Mouse (Mus musculus) embryonic facial prominence, embryonic 15.5 days (tissue): ENCODE data around the gene Rwdd3. TPM values are rescaled to one million over a fixed set of nuclear protein-coding genes. Genes with fewer than 3 reads are reported as not detected.

Experiments used
- ATAC-seq: fragments of 200-750 bp; cut with Nextera tagmentation; 2 replicates; pipeline ENCODE4 v1.8.0; 2017; ENCODE audit warnings: low read depth, moderate TSS enrichment; ENCODE audit not compliant: insufficient number of reproducible peaks, low FRiP score, low TSS enrichment
- H3K27ac ChIP-seq: fragments of 300-500 bp; sonication (generic); replicated peaks from 2 replicates; pipeline ENCODE4 v1.5.1; 2015; ENCODE audit warnings: mild to moderate bottlenecking, inconsistent platforms
- H3K27me3 ChIP-seq: fragments of 300-500 bp; sonication (generic); 2 replicates; pipeline ENCODE4 v1.6.1; 2015; ENCODE audit warnings: inconsistent platforms
- H3K36me3 ChIP-seq: fragments of 300-500 bp; sonication (generic); 2 replicates; pipeline ENCODE4 v1.6.1; 2015; ENCODE audit warnings: mild to moderate bottlenecking, inconsistent platforms
- H3K4me1 ChIP-seq: fragments of 300-500 bp; sonication (generic); 2 replicates; pipeline ENCODE4 v1.6.1; 2015; ENCODE audit warnings: inconsistent platforms
- H3K4me2 ChIP-seq: fragments of 300-500 bp; sonication (generic); replicated peaks from 2 replicates; pipeline ENCODE4 v1.6.1; 2015; ENCODE audit warnings: mild to moderate bottlenecking, inconsistent platforms
- H3K4me3 ChIP-seq: fragments of 300-500 bp; sonication (generic); replicated peaks from 2 replicates; pipeline ENCODE4 v1.5.1; 2015; ENCODE audit warnings: mild to moderate bottlenecking, inconsistent platforms
- H3K9ac ChIP-seq: fragments of 300-500 bp; sonication (generic); 2 replicates; pipeline ENCODE4 v1.6.1; 2015; ENCODE audit warnings: inconsistent platforms
- H3K9me3 ChIP-seq: fragments of 300-500 bp; sonication (generic); replicated peaks from 2 replicates; pipeline ENCODE4 v1.6.1; 2016; ENCODE audit warnings: inconsistent platforms
- WGBS: fragments of 180-500 bp; shearing (Covaris S2); methylation state at CpG from one replicate; pipeline ENCODE4 v1.1.7; 2015; 5-methylcytosine and 5-hydroxymethylcytosine counted together
- polyA plus RNA-seq: library from polyadenylated mRNA; unstranded; fragments of >200 nt; fragmentation: Nextera tagmentation; extraction: Ambion mirVana; gene quantifications from 2 replicates; pipeline ENCODE4 v1.2.1, GENCODE M21; 2015

Rwdd3 gene
- polyA plus RNA-seq, 1 experiment from 2014 or later: 9.2 TPM

DNA sequence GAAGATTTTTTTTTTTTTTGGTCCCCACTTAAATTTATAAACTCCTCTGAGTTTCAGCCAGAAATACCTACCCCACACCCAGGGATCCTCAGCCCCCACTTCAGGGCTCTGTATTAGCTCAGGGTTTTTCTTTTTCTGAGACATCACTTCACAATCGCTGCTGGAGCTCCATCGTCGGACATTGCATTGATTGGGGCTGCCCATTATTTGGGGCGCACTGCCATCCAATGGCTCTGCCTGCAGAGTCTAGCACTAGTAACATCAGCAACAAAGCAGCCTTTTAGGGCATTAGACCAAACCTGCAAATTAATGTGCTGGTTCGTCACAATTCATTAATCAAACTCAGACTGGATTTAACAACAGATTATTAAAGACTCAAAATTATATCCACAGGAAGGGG is 55.4 kb downstream of the Rwdd3 start:
- WGBS: 79% methylated on average over 5 of the region's 5 CpGs

DNA sequence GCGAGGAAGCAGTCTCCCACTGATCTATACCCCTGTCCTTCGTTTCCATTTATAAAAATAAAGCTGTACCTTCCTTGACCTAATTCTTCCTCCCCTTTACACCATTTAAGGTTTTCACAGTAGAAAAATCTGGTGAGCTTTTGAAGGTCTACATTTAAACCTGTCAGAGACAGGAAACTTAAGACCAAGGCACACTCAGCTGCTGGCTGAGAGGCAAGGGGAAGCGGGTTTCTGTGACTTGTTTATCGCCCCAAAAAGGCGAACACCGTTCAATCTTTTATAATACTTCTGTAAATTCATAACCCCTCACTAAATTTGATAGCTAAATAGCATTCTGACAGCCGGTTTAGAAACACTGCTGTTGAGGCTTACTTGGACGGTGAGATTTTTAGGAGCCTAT is 60.4 kb downstream of the Rwdd3 start:
- ATAC-seq: no peak
- no peak overlapping the region for H3K27ac ChIP-seq
- H3K4me1 ChIP-seq: no peaks in the 10 kb centered on the region
- H3K4me3 ChIP-seq: no peak overlapping the region
- H3K9ac ChIP-seq: no peak overlapping the region
- H3K9me3 ChIP-seq: no peaks in the 10 kb centered on the region
- no peaks in the 10 kb centered on the region for H3K36me3 ChIP-seq
- no peak overlapping the region for H3K4me2 ChIP-seq
- H3K27me3 ChIP-seq: no peaks in the 10 kb centered on the region
- 82% methylated on average over 8 of the region's 8 CpGs for WGBS

More for the DNA sequence above, 55.4 kb downstream of the Rwdd3 start:
- H3K4me1 ChIP-seq: no peaks in the 10 kb centered on the region
- no peak overlapping the region for H3K27ac ChIP-seq
- no peak for ATAC-seq
- no peaks in the 10 kb centered on the region for H3K36me3 ChIP-seq
- no peaks in the 10 kb centered on the region for H3K27me3 ChIP-seq
- H3K4me2 ChIP-seq: no peak overlapping the region
- no peak overlapping the region for H3K9ac ChIP-seq
- H3K9me3 ChIP-seq: no peaks in the 10 kb centered on the region
- no peak overlapping the region for H3K4me3 ChIP-seq

DNA sequence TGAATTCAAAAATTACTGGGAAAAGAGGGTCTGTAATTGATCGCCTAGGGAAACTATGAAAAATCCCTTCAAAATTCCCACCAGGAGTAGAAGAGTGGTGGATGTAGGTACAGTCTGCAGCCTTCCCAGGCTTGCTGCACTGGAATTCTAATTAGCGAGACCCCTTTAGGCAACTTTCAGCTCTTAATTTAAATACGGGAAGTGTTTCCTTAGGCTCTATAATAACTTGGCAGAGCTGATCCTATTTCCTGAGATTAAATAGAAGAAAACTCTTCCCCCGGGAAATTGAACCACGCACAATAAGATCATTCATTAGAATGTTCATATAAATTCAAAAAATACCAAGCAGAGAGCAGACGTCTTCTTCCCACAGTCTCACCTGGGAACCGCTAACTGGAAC is 61.1 kb downstream of the Rwdd3 start:
- 56% methylated on average over 7 of the region's 7 CpGs for WGBS
- no peak overlapping the region for H3K4me3 ChIP-seq
- no peak overlapping the region for H3K4me2 ChIP-seq
- no peak for ATAC-seq
- no peaks in the 10 kb centered on the region for H3K36me3 ChIP-seq
- H3K27me3 ChIP-seq: no peaks in the 10 kb centered on the region
- no peaks in the 10 kb centered on the region for H3K4me1 ChIP-seq
- H3K27ac ChIP-seq: no peak overlapping the region
- no peak overlapping the region for H3K9ac ChIP-seq
- no peaks in the 10 kb centered on the region for H3K9me3 ChIP-seq

DNA sequence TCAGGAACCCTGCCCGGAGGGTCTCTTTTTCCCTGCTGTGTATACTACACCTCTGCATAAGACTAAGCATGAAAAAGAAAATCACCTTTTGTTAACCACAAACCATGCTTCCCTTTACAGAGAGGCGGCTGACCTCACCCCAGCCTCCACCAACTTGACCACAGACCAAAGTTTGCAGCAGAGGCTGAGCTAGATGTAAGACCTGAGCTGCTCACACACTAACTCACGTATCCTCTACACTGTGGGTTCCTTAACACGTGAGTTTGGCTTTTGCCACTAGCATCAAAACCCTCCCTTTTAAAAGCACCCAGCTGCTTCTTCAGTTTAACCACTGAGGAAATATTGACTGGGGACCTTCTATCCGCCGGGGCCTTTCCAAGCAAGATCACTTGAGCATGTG is 64.0 kb downstream of the Rwdd3 start:
- no peak overlapping the region for H3K9ac ChIP-seq
- H3K4me2 ChIP-seq: no peak overlapping the region
- WGBS: 85% methylated on average over 6 of the region's 6 CpGs
- no peaks in the 10 kb centered on the region for H3K36me3 ChIP-seq
- ATAC-seq: no peak
- H3K9me3 ChIP-seq: no peaks in the 10 kb centered on the region
- no peaks in the 10 kb centered on the region; the same call in 1 of the 2 replicates for H3K27me3 ChIP-seq
- H3K27ac ChIP-seq: no peak overlapping the region
- H3K4me1 ChIP-seq: 0 out of 2 replicates have a peak, but pooled peaks cover 4% of the 10 kb centered on the region
- no peak overlapping the region for H3K4me3 ChIP-seq

DNA sequence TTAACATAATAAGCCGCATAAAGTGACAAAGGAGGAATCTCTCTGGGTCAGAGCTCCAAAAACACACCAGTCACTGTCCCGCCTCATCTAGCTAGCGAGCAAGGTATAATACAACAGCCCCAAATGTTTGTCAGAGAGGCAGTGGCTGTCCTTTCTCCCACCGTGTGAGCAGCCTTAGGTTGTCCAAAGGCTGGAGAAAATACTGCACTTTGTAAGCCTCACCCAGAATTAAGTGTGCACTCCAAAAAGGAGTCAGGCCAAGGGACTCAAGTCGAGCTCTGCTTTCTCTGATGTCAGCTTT is 66.1 kb downstream of the Rwdd3 start:
- Histone ChIP-seq H3K9me3 (no peaks in the 10 kb centered on the region), H3K4me3 (no peak overlapping the region), H3K36me3 (no peaks in the 10 kb centered on the region), H3K9ac (no peak overlapping the region), H3K27ac (no peak overlapping the region), H3K27me3 (no peaks in the 10 kb centered on the region; the same call in 1 of the 2 replicates), H3K4me1 (0 out of 2 replicates have a peak, but pooled peaks cover 4% of the 10 kb centered on the region), H3K4me2 (peak overlapping the region; percentile 44; the same call in 1 of the 2 replicates)
- no peak for ATAC-seq
- 72% methylated on average over 5 of the region's 5 CpGs for WGBS

Other genes starting within 250 kb of the Rwdd3 start
- gene Tmem56, start 111.4 kb upstream of the Rwdd3 start, polyA plus RNA-seq: 1.2 and 1.3 TPM in 2 replicates
- gene Alg14, start 120.1 kb upstream of the Rwdd3 start, polyA plus RNA-seq: 40.0 and 42.9 TPM in 2 replicates